Mouse (Mus musculus) MEL (cell line): Measurements from ENCODE around the gene Iqgap3. TPM values are rescaled to one million over a fixed set of nuclear protein-coding genes. Genes with fewer than 3 reads are reported as not detected.
A peak's percentile ranks its signal among the peaks of the same experiment; 100 is the strongest.

ENCODE experiments used
- DNase-seq: peaks from one replicate; pipeline ENCODE4 v3.0.0; 2011; ENCODE audit warnings: low read depth, low spot score
- H3K27ac ChIP-seq: 2 replicates; pipeline ENCODE4 v1.5.1; 2012; ENCODE audit warnings: low read depth, mild to moderate bottlenecking, control low read depth, low read length, moderate library complexity; ENCODE audit not compliant: control insufficient read depth
- H3K27me3 ChIP-seq, 2 experiments: fragments of 150-350 bp in 1 of 2; sonication (generic) in 1 of 2; 2 replicates each; pipeline ENCODE4 v1.6.1; 2012; ENCODE audit warnings: low read length in 2 of 2, mild to moderate bottlenecking in 2 of 2, improper control_type of control experiment in 1 of 2, moderate library complexity in 1 of 2; ENCODE audit not compliant: insufficient read depth in 2 of 2, control insufficient read depth in 1 of 2
- H3K36me3 ChIP-seq, 2 experiments: 2 replicates each; pipeline ENCODE4 v1.6.1; 2012 to 2014; ENCODE audit warnings: low read length in 2 of 2, improper control_type of control experiment in 1 of 2, inconsistent platforms in 1 of 2, mild to moderate bottlenecking in 1 of 2; ENCODE audit not compliant: insufficient read depth in 2 of 2, control insufficient read depth in 1 of 2
- H3K4me1 ChIP-seq, 2 experiments: fragments of 150-350 bp in 1 of 2; sonication (generic) in 1 of 2; 2 replicates each; pipeline ENCODE4 v1.6.1; 2012; ENCODE audit warnings: low read length in 2 of 2, improper control_type of control experiment in 1 of 2, mild to moderate bottlenecking in 1 of 2; ENCODE audit not compliant: insufficient read depth in 2 of 2, control insufficient read depth in 1 of 2
- H3K4me3 ChIP-seq, 2 experiments: fragments of 150-350 bp in 1 of 2; sonication (generic) in 1 of 2; 2 replicates each; pipeline ENCODE4 v1.5.1; 2012; ENCODE audit warnings: low read depth in 2 of 2, low read length in 2 of 2, mild to moderate bottlenecking in 2 of 2, moderate library complexity in 2 of 2, control low read depth in 1 of 2, improper control_type of control experiment in 1 of 2; ENCODE audit not compliant: control insufficient read depth in 1 of 2, insufficient read depth in 1 of 2
- H3K79me2 ChIP-seq: 2 replicates; pipeline ENCODE4 v1.6.1; 2012; ENCODE audit warnings: mild to moderate bottlenecking, low read length, moderate library complexity; ENCODE audit not compliant: control insufficient read depth, poor library complexity, insufficient read depth
- H3K9ac ChIP-seq: 2 replicates; pipeline ENCODE4 v1.6.1; 2012; ENCODE audit warnings: low read depth, mild to moderate bottlenecking, control low read depth, low read length, moderate library complexity; ENCODE audit not compliant: control insufficient read depth, poor library complexity, severe bottlenecking
- H3K9me3 ChIP-seq: fragments of 150-350 bp; sonication (generic); replicated peaks from 2 replicates; pipeline ENCODE4 v1.6.1; 2012; ENCODE audit warnings: mild to moderate bottlenecking, low read length, improper control_type of control experiment, moderate library complexity; ENCODE audit not compliant: insufficient read depth
- BHLHE40 ChIP-seq: IDR thresholded peaks from 2 replicates; pipeline ENCODE4 v1.6.1; 2012; ENCODE audit warnings: low read depth, mild to moderate bottlenecking, inconsistent platforms, low read length, improper control_type of control experiment, borderline replicate concordance
- CHD1 ChIP-seq: IDR thresholded peaks from 2 replicates; pipeline ENCODE4 v1.6.1; 2012; ENCODE audit warnings: low read depth, mild to moderate bottlenecking, inconsistent platforms, low read length, improper control_type of control experiment
- CTCF ChIP-seq, 3 experiments: IDR thresholded peaks in 2 of 3; conservative IDR thresholded peaks in 1 of 3; 2 replicates each; pipeline ENCODE4 v1.5.1; 2011 to 2012; ENCODE audit warnings: low read length in 3 of 3, low read depth in 2 of 3, mild to moderate bottlenecking in 2 of 3, improper control_type of control experiment in 1 of 3, inconsistent platforms in 1 of 3, mixed read lengths in 1 of 3, moderate library complexity in 1 of 3; ENCODE audit not compliant: control insufficient read depth in 1 of 3, insufficient read depth in 1 of 3, poor library complexity in 1 of 3, severe bottlenecking in 1 of 3
- ELF1 ChIP-seq: IDR thresholded peaks from 2 replicates; pipeline ENCODE4 v1.6.1; 2014; ENCODE audit warnings: low read depth, mild to moderate bottlenecking, inconsistent platforms, low read length, improper control_type of control experiment, moderate library complexity
- EP300 ChIP-seq, 2 experiments: IDR thresholded peaks; 2 replicates each; pipeline ENCODE4 v1.6.1; 2011; ENCODE audit warnings: improper control_type of control experiment in 2 of 2, low read length in 2 of 2, low read depth in 1 of 2, mild to moderate bottlenecking in 1 of 2
- HCFC1 ChIP-seq: IDR thresholded peaks from 2 replicates; pipeline ENCODE4 v1.6.1; 2012; ENCODE audit warnings: low read depth, mild to moderate bottlenecking, inconsistent platforms, low read length, improper control_type of control experiment, moderate library complexity
- JUND ChIP-seq: IDR thresholded peaks from 2 replicates; pipeline ENCODE4 v1.6.1; 2011; ENCODE audit warnings: low read depth, mild to moderate bottlenecking, improper control_type of control experiment, low read length
- KAT2A ChIP-seq: conservative IDR thresholded peaks from 2 replicates; pipeline ENCODE4 v1.6.1; 2012; ENCODE audit warnings: low read depth, low read length, improper control_type of control experiment, inconsistent platforms
- MAFK ChIP-seq: IDR thresholded peaks from 2 replicates; pipeline ENCODE4 v1.6.1; 2011; ENCODE audit warnings: low read depth, mild to moderate bottlenecking, low read length, improper control_type of control experiment, borderline replicate concordance
- MAX ChIP-seq: IDR thresholded peaks from 2 replicates; pipeline ENCODE4 v1.6.1; 2011; ENCODE audit warnings: low read length, improper control_type of control experiment
- MAZ ChIP-seq: IDR thresholded peaks from 2 replicates; pipeline ENCODE4 v1.6.1; 2012; ENCODE audit warnings: low read depth, mild to moderate bottlenecking, inconsistent platforms, low read length, improper control_type of control experiment
- MEF2A ChIP-seq: IDR thresholded peaks from 2 replicates; pipeline ENCODE4 v1.6.1; 2014; ENCODE audit warnings: low read depth, mild to moderate bottlenecking, inconsistent platforms, low read length, improper control_type of control experiment; ENCODE audit not compliant: poor library complexity, insufficient replicate concordance, severe bottlenecking; ENCODE audit errors: extremely low read depth
- MXI1 ChIP-seq: IDR thresholded peaks from 2 replicates; pipeline ENCODE4 v1.6.1; 2011; ENCODE audit warnings: mild to moderate bottlenecking, low read depth, low read length, improper control_type of control experiment
- MYC ChIP-seq: IDR thresholded peaks from 2 replicates; pipeline ENCODE4 v1.6.1; 2011; ENCODE audit warnings: low read depth, mild to moderate bottlenecking, low read length, improper control_type of control experiment, moderate library complexity
- NRF1 ChIP-seq: IDR thresholded peaks from 2 replicates; pipeline ENCODE4 v1.6.1; 2014; ENCODE audit warnings: low read depth, mild to moderate bottlenecking, inconsistent platforms, low read length, improper control_type of control experiment, moderate library complexity; ENCODE audit not compliant: poor library complexity, insufficient read depth, severe bottlenecking
- POLR2AphosphoS2 ChIP-seq: IDR thresholded peaks from 2 replicates; pipeline ENCODE4 v1.6.1; 2011; ENCODE audit warnings: low read length, improper control_type of control experiment
- RAD21 ChIP-seq: IDR thresholded peaks from 2 replicates; pipeline ENCODE4 v1.6.1; 2011; ENCODE audit warnings: mild to moderate bottlenecking, low read depth, low read length, improper control_type of control experiment
- RCOR1 ChIP-seq: IDR thresholded peaks from 2 replicates; pipeline ENCODE4 v1.6.1; 2012; ENCODE audit warnings: low read depth, mild to moderate bottlenecking, inconsistent platforms, low read length, improper control_type of control experiment
- SIN3A ChIP-seq: IDR thresholded peaks from 2 replicates; pipeline ENCODE4 v1.6.1; 2012; ENCODE audit warnings: low read length, improper control_type of control experiment, inconsistent platforms
- SMC3 ChIP-seq: IDR thresholded peaks from 2 replicates; pipeline ENCODE4 v1.6.1; 2011; ENCODE audit warnings: low read depth, low read length, improper control_type of control experiment
- TAL1 ChIP-seq: IDR thresholded peaks from 2 replicates; pipeline ENCODE4 v1.6.1; 2012; ENCODE audit warnings: mild to moderate bottlenecking, inconsistent platforms, low read length, moderate library complexity, mixed read lengths
- UBTF ChIP-seq: IDR thresholded peaks from 2 replicates; pipeline ENCODE4 v1.6.1; 2012; ENCODE audit warnings: low read depth, mild to moderate bottlenecking, inconsistent platforms, low read length, improper control_type of control experiment, moderate library complexity, borderline replicate concordance; ENCODE audit not compliant: insufficient read depth
- ZC3H11A ChIP-seq: IDR thresholded peaks from 2 replicates; pipeline ENCODE4 v1.6.1; 2012; ENCODE audit warnings: low read depth, mild to moderate bottlenecking, inconsistent platforms, low read length, improper control_type of control experiment
- ZNF384 ChIP-seq: IDR thresholded peaks from 2 replicates; pipeline ENCODE4 v1.6.1; 2012; ENCODE audit warnings: low read depth, mild to moderate bottlenecking, inconsistent platforms, low read length, improper control_type of control experiment
- polyA plus RNA-seq, 2 experiments: library from polyadenylated mRNA; stranded (reverse) in 1 of 2; unstranded in 1 of 2; fragments of >175 nt in 1 of 2; fragments of >200 nt in 1 of 2; gene quantifications; 2 replicates each; pipeline versions ENCODE4 v1.2.1 to v1.2.4; 2012; ENCODE audit warnings: low replicate concordance in 2 of 2, low read depth in 1 of 2; ENCODE audit not compliant: insufficient read length in 2 of 2, insufficient read depth in 1 of 2, missing spikeins in 1 of 2
- total RNA-seq: library from RNA; depleted of rRNA; stranded (reverse); fragments of 300-350 nt; gene quantifications from 2 replicates; pipeline ENCODE4 v1.2.3, GENCODE M21; 2012

The Iqgap3 gene
- total and polyA plus RNA-seq, 3 experiments = 21.1 to 42.5 TPM; not detected in 1

DNA sequence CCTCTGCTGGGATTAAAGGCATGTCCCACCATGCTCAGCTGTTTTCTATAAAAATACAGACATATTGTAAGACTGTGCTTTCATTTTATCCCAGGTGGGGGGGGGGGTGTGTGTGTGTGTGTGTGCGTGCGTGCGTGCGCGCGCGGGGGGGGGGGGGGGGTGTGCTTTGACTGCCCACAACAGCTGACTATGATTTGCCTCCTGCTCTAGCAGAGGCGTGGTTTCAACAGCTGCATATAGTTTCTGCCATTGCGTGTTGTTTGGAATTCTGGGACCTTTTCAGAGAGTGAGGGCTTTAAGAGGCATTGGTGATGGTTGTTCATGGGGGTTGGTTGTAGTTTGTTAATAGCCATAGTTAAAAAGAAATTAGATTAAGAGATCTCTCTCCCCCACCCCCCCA is 3.7 kb downstream of the Iqgap3 start:
- Histone ChIP-seq H3K27ac (no peak overlapping the region), H3K4me3 (no peak overlapping the region), H3K9me3 (no peaks in the 10 kb centered on the region), H3K36me3 (peaks cover 0 to 4% of the 10 kb centered on the region in 2 experiments; a peak in 3 of 4 replicates), H3K9ac (no peak overlapping the region), H3K4me1 (peaks cover 3 to 10% of the 10 kb centered on the region in 2 experiments), H3K79me2 (peaks cover 13% of the 10 kb centered on the region), H3K27me3 (no peaks in the 10 kb centered on the region)
- TF ChIP-seq MYC (no peak), SIN3A (no peak), EP300 (IDR thresholded peaks at IDR 0.05; ENCODE audit: low read depth in 1 of 2, low read length in 2 of 2) (no peak), MAFK (no peak), UBTF (no peak), ELF1 (no peak), MXI1 (no peak), JUND (no peak), TAL1 (no peak), POLR2AphosphoS2 (no peak), ZC3H11A (no peak), KAT2A (no peak)
- no peak for DNase-seq

DNA sequence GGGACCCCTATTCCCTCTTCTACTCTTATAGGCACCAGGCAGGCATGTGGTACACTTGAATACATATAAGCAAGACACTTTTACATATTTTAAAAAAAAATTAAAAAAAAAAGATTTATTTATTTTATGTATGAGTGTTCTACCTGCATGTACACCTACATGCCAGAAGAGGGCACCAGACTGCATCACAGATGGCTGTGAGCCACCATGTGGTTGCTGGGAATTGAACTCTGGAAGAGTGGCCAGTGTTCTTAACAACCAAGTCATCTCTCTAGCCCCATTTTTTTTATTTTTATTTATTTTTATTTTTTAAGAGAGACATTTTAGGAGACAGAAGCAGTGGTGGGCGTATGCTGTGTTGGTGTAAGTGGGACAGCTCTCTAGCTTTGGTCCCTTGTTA is 5.9 kb downstream of the Iqgap3 start:
- Histone ChIP-seq H3K79me2 (peaks cover 7% of the 10 kb centered on the region), H3K9me3 (no peaks in the 10 kb centered on the region), H3K9ac (no peak overlapping the region), H3K27me3 (no peaks in the 10 kb centered on the region), H3K4me1 (peaks cover 2 to 5% of the 10 kb centered on the region in 2 experiments), H3K4me3 (no peak overlapping the region), H3K27ac (no peak overlapping the region), H3K36me3 (peaks cover 2 to 3% of the 10 kb centered on the region in 2 experiments)
- TF ChIP-seq ZNF384 = peak; percentile 91
- TF ChIP-seq TAL1 = no peak
- TF ChIP-seq RCOR1 = 0 out of 2 replicates have a peak, but pooled peaks have one; percentile 12
- peak; percentile 98 for TF ChIP-seq MYC
- TF ChIP-seq ZC3H11A = peak; percentile 72
- no peak for TF ChIP-seq MEF2A
- TF ChIP-seq MAX = peak; percentile 20; the same call in 1 of the 2 replicates
- no peak for TF ChIP-seq POLR2AphosphoS2
- TF ChIP-seq MXI1 = peak; percentile 54; the same call in 1 of the 2 replicates
- no peak for TF ChIP-seq BHLHE40
- peak; percentile 78 to 82 (median 80) for TF ChIP-seq CTCF (IDR thresholded peaks at IDR 0.05 in 2 of 3, conservative IDR thresholded peaks at IDR 0.05 in 1 of 3; ENCODE audit: control insufficient read depth in 1 of 3, insufficient read depth in 1 of 3, low read depth in 2 of 3, low read length in 3 of 3, poor library complexity in 1 of 3, severe bottlenecking in 1 of 3)
- peak; percentile 68 for TF ChIP-seq RAD21
- no peak for TF ChIP-seq NRF1
- TF ChIP-seq SIN3A = 0 out of 2 replicates have a peak, but pooled peaks have one; percentile 35
- TF ChIP-seq CHD1 = no peak
- peak; percentile 80 for TF ChIP-seq SMC3
- no peak for TF ChIP-seq MAZ
- TF ChIP-seq HCFC1 = no peak; the same call in 1 of the 2 replicates
- peak; percentile 75 for DNase-seq
